Mouse (Mus musculus): ENCODE data around the gene Lrrc8c.

Gene Lrrc8c

GRCm38 (mm10) chr5:105519096-105519975 lies at the start of gene Lrrc8c:
Gene Lrrc8c (plus strand): TSS chr5:105519388.
- peak; percentile 74 for DNase-seq (ENCODE audit: low spot score)

- no peak for DNase-seq (ENCODE audit: low spot score)
Measured at GRCm38 (mm10) chr5:105472983-105473705, 46.0 kb upstream of the Lrrc8c start.

- no peak for DNase-seq (ENCODE audit: low spot score)
Measured at GRCm38 (mm10) chr5:105477527-105477926, 41.7 kb upstream of the Lrrc8c start.

GRCm38 (mm10) chr5:105479673-105480072 lies 39.5 kb upstream of the Lrrc8c start:
- DNase-seq (ENCODE audit: low spot score) = no peak

GRCm38 (mm10) chr5:105480561-105480960 lies 38.6 kb upstream of the Lrrc8c start:
- DNase-seq (ENCODE audit: low spot score) = no peak

- no peak for DNase-seq (ENCODE audit: low spot score)
Measured at GRCm38 (mm10) chr5:105483632-105484031, 35.6 kb upstream of the Lrrc8c start.

- DNase-seq (ENCODE audit: low spot score) = no peak
Measured at GRCm38 (mm10) chr5:105484247-105484646, 34.9 kb upstream of the Lrrc8c start.

GRCm38 (mm10) chr5:105484891-105485290 lies 34.3 kb upstream of the Lrrc8c start:
- DNase-seq (ENCODE audit: low spot score) = no peak

GRCm38 (mm10) chr5:105490211-105490610 lies 29.0 kb upstream of the Lrrc8c start:
- no peak for DNase-seq (ENCODE audit: low spot score)

- DNase-seq (ENCODE audit: low spot score) = peak; percentile 64
Measured at GRCm38 (mm10) chr5:105491389-105491788, 27.8 kb upstream of the Lrrc8c start.

GRCm38 (mm10) chr5:105492367-105493246 lies 26.6 kb upstream of the Lrrc8c start:
- DNase-seq (ENCODE audit: low spot score) = peak; percentile 44

- DNase-seq (ENCODE audit: low spot score) = no peak
Measured at GRCm38 (mm10) chr5:105493377-105493776, 25.8 kb upstream of the Lrrc8c start.

- DNase-seq (ENCODE audit: low spot score) = no peak
Measured at GRCm38 (mm10) chr5:105494246-105494917, 24.8 kb upstream of the Lrrc8c start.

- peak; percentile 93 for DNase-seq (ENCODE audit: low spot score)
Measured at GRCm38 (mm10) chr5:105494918-105495901, 24.0 kb upstream of the Lrrc8c start.

GRCm38 (mm10) chr5:105496133-105496532 lies 23.1 kb upstream of the Lrrc8c start:
- peak; percentile 70 for DNase-seq (ENCODE audit: low spot score)

GRCm38 (mm10) chr5:105496586-105496985 lies 22.6 kb upstream of the Lrrc8c start:
- no peak for DNase-seq (ENCODE audit: low spot score)

GRCm38 (mm10) chr5:105498429-105499000 lies 20.7 kb upstream of the Lrrc8c start:
- DNase-seq (ENCODE audit: low spot score) = peak; percentile 33

GRCm38 (mm10) chr5:105499396-105499795 lies 19.8 kb upstream of the Lrrc8c start:
- DNase-seq (ENCODE audit: low spot score) = no peak

- DNase-seq (ENCODE audit: low spot score) = peak; percentile 42
Measured at GRCm38 (mm10) chr5:105500132-105501121, 18.8 kb upstream of the Lrrc8c start.
